Mouse (Mus musculus) kidney, embryonic 16.5 days (tissue): ENCODE measurements around the gene Tpcn2. TPM values are rescaled to one million over a fixed set of nuclear protein-coding genes. Genes with fewer than 3 reads are reported as not detected.

Experiments used
- ATAC-seq: fragments of 200-750 bp; cut with Nextera tagmentation; 2 replicates; pipeline ENCODE4 v1.8.0; 2017; ENCODE audit warnings: moderate TSS enrichment; ENCODE audit not compliant: low FRiP score, low TSS enrichment
- H3K27ac ChIP-seq: fragments of 300-500 bp; sonication (generic); 2 replicates; pipeline ENCODE4 v1.5.1; 2014; ENCODE audit warnings: low read length
- H3K27me3 ChIP-seq: fragments of 300-500 bp; sonication (generic); 2 replicates; pipeline ENCODE4 v1.6.1; 2014; ENCODE audit warnings: low read length, control low read depth, mixed read lengths; ENCODE audit not compliant: insufficient read depth
- H3K36me3 ChIP-seq: fragments of 300-500 bp; sonication (generic); 2 replicates; pipeline ENCODE4 v1.6.1; 2014; ENCODE audit warnings: low read length, control low read depth, mixed read lengths; ENCODE audit not compliant: insufficient read depth
- H3K4me1 ChIP-seq: fragments of 300-500 bp; sonication (generic); 2 replicates; pipeline ENCODE4 v1.6.1; 2014; ENCODE audit warnings: low read length, control low read depth, mixed read lengths; ENCODE audit not compliant: insufficient read depth
- H3K4me2 ChIP-seq: fragments of 300-500 bp; sonication (generic); replicated peaks from 2 replicates; pipeline ENCODE4 v1.6.1; 2014; ENCODE audit warnings: low read depth, low read length
- H3K4me3 ChIP-seq: fragments of 300-500 bp; sonication (generic); 2 replicates; pipeline ENCODE4 v1.5.1; 2014; ENCODE audit warnings: mild to moderate bottlenecking, low read length
- H3K9ac ChIP-seq: fragments of 300-500 bp; sonication (generic); replicated peaks from 2 replicates; pipeline ENCODE4 v1.6.1; 2014; ENCODE audit warnings: low read length
- H3K9me3 ChIP-seq: fragments of 300-500 bp; sonication (generic); 2 replicates; pipeline ENCODE4 v1.6.1; 2016; ENCODE audit warnings: low read length, control low read depth
- WGBS: fragments of 180-500 bp; shearing (Covaris S2); extraction: QIAGEN DNeasy Blood & Tissue Kit; methylation state at CpG from one replicate; pipeline ENCODE4 v1.1.7; 2014; 5-methylcytosine and 5-hydroxymethylcytosine counted together
- polyA plus RNA-seq: library from polyadenylated mRNA; unstranded; fragments of >200 nt; fragmentation: Nextera tagmentation; extraction: Ambion mirVana; gene quantifications from 2 replicates; pipeline ENCODE4 v1.2.1, GENCODE M21; 2015

The Tpcn2 gene
- polyA plus RNA-seq, 1 experiment from 2014 or later, result 12.2 TPM

DNA sequence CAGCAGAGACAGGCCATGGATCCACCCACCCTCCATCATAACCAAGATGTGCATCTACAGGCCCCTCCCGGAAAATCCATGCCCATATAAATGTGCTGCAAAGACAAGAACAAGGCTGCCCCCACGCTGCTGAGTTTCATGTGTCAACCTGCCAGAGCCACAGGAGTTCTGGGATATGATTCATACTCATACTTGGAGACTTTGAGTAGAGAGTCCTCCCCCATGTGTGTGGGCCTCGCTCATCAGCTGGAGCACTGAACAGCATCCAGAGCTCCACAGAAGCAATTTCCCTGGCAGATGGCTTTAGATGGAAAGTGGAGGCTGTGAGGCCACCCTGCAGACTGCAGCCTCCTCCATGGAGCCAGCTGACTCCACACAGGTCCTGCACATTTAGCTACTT is 86.8 kb downstream of the Tpcn2 start:
- WGBS, result 62% methylated on average over 3 of the region's 3 CpGs
- Histone ChIP-seq H3K36me3 (no peaks in the 10 kb centered on the region), H3K27me3 (no peaks in the 10 kb centered on the region), H3K9ac (no peak overlapping the region), H3K27ac (no peak overlapping the region), H3K4me1 (peaks cover 28% of the 10 kb centered on the region), H3K9me3 (no peaks in the 10 kb centered on the region), H3K4me2 (no peak overlapping the region), H3K4me3 (no peak overlapping the region)
- ATAC-seq, result no peak

- no peaks in the 10 kb centered on the region for H3K27me3 ChIP-seq
- 93% methylated on average over 6 of the region's 6 CpGs for WGBS
- no peak overlapping the region for H3K9ac ChIP-seq
- H3K4me1 ChIP-seq, result peaks cover 28% of the 10 kb centered on the region
- H3K9me3 ChIP-seq, result no peaks in the 10 kb centered on the region
- no peak for ATAC-seq
- no peaks in the 10 kb centered on the region for H3K36me3 ChIP-seq
- H3K27ac ChIP-seq, result no peak overlapping the region
- no peak overlapping the region for H3K4me3 ChIP-seq
- H3K4me2 ChIP-seq, result no peak overlapping the region
Measured at GRCm38 (mm10) chr7:145196340-145196739, 87.5 kb downstream of the Tpcn2 start.

DNA sequence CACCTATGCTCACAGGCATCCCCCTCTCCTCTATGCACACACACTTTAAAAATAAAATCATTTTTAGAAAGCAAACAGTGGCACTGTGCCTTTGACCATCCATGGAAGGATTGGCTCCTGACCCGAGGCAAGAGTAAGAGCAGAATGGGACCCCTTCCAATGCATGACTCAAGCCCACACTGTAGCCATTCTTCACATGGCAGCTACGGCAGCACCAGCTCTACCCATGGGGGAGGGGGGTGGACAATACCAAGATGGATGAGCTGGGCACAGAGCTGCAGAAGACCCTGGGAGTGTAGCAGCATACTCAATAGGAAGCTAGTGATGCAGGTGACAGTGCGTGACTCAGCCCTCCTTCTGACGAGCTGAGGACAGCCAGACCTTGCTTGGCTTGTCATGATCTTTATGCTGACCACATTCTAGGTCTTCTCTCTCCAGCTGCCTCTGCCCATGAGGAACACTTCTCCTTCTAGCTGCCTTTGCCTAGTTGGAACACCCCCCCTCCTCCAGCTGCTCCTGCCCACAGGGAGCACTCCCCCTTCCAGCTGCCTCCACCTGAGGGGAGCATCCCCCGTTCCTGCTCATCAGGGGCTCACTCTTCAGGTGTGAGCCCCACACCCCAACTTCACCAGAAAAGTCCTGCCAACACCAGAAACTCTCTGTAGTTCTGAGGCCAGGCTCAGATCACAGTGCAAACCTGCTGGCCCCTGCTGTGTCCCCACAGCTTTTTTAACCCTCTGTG is 88.5 kb downstream of the Tpcn2 start:
- no peaks in the 10 kb centered on the region for H3K9me3 ChIP-seq
- H3K36me3 ChIP-seq, result no peaks in the 10 kb centered on the region
- no peak overlapping the region for H3K4me2 ChIP-seq
- no peak for ATAC-seq
- H3K27ac ChIP-seq, result no peak overlapping the region
- no peak overlapping the region for H3K9ac ChIP-seq
- peaks cover 28% of the 10 kb centered on the region for H3K4me1 ChIP-seq
- H3K27me3 ChIP-seq, result no peaks in the 10 kb centered on the region
- 58% methylated on average over 5 of the region's 5 CpGs for WGBS
- H3K4me3 ChIP-seq, result no peak overlapping the region

- Histone ChIP-seq H3K4me1 (peaks cover 28% of the 10 kb centered on the region), H3K9ac (peak overlapping the region; percentile 31; the same call in 1 of the 2 replicates), H3K27ac (peak overlapping the region; percentile 20; the same call in 1 of the 2 replicates), H3K36me3 (no peaks in the 10 kb centered on the region), H3K4me3 (no peak overlapping the region), H3K27me3 (no peaks in the 10 kb centered on the region), H3K9me3 (no peaks in the 10 kb centered on the region), H3K4me2 (no peak overlapping the region)
- ATAC-seq, result peak; percentile 17; the same call in 1 of the 2 replicates
- 56% methylated on average over 3 of the region's 3 CpGs for WGBS
Measured at GRCm38 (mm10) chr7:145194455-145195161, 89.2 kb downstream of the Tpcn2 start.

DNA sequence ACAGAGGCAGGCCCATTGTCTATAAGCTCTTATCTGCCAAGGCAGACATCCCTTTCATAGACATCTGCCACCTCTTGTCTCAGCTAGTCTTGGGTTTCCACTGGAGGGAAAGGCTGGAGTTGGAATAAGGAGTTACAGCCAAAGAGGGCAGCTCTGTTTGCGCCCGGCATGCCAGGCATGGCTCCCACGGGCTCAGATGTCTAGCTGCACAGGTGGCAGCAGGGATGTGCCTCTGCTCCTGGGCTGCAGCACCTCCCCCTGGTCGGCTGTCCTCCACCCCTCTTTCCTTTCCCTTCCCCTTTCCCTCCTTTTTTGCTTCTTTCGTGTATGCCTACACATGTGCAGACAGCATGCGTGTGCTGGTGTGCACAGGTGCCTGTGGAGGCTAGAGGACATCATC is 91.0 kb downstream of the Tpcn2 start:
- 60% methylated on average over 6 of the region's 6 CpGs for WGBS
- no peak overlapping the region for H3K4me3 ChIP-seq
- ATAC-seq, result peak; percentile 35; the same call in 1 of the 2 replicates

GRCm38 (mm10) chr7:145190520-145190919 is 93.3 kb downstream of the Tpcn2 start:
- Histone ChIP-seq H3K9ac (no peak overlapping the region), H3K27ac (no peak overlapping the region), H3K27me3 (no peaks in the 10 kb centered on the region), H3K4me2 (no peak overlapping the region), H3K36me3 (no peaks in the 10 kb centered on the region), H3K4me1 (peaks cover 18% of the 10 kb centered on the region), H3K9me3 (no peaks in the 10 kb centered on the region), H3K4me3 (no peak overlapping the region)
- ATAC-seq, result no peak

More for the DNA sequence above, 91.0 kb downstream of the Tpcn2 start:
- Histone ChIP-seq H3K36me3 (no peaks in the 10 kb centered on the region), H3K4me2 (no peak overlapping the region), H3K4me1 (peaks cover 20% of the 10 kb centered on the region), H3K27ac (no peak overlapping the region), H3K9me3 (no peaks in the 10 kb centered on the region), H3K9ac (no peak overlapping the region), H3K27me3 (no peaks in the 10 kb centered on the region)

DNA sequence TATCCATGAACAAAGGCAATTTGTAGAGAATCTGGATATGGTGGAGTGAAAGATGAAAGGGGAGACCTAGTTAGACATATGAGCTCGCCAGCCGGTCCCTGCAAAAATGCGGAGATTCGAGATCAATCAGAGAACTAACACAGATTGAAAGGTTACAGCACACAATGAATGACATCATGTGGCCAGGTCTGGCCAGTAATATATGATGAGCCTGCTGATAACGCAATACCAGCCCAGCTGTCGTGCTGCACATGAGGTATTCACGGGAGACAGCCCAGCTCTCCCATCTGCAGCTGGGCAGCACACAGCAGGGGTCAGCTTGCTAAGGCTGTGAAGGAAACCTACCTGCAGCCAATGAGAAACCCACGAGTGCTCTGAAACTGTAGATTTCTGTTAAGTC is 94.5 kb downstream of the Tpcn2 start:
- H3K4me3 ChIP-seq, result no peak overlapping the region
- H3K36me3 ChIP-seq, result no peaks in the 10 kb centered on the region
- H3K9me3 ChIP-seq, result no peaks in the 10 kb centered on the region
- peaks cover 7% of the 10 kb centered on the region for H3K4me1 ChIP-seq
- no peak overlapping the region for H3K4me2 ChIP-seq
- WGBS, result 54% methylated on average over 8 of the region's 8 CpGs
- no peak for ATAC-seq
- H3K27ac ChIP-seq, result no peak overlapping the region
- no peak overlapping the region for H3K9ac ChIP-seq
- no peaks in the 10 kb centered on the region for H3K27me3 ChIP-seq

GRCm38 (mm10) chr7:145187802-145188201 is 96.0 kb downstream of the Tpcn2 start:
- Histone ChIP-seq H3K4me2 (no peak overlapping the region), H3K9me3 (no peaks in the 10 kb centered on the region), H3K4me1 (no peaks in the 10 kb centered on the region), H3K9ac (no peak overlapping the region), H3K27ac (no peak overlapping the region), H3K36me3 (no peaks in the 10 kb centered on the region), H3K27me3 (no peaks in the 10 kb centered on the region), H3K4me3 (no peak overlapping the region)
- ATAC-seq, result no peak
- WGBS, result 91% methylated on average over 3 of the region's 3 CpGs

DNA sequence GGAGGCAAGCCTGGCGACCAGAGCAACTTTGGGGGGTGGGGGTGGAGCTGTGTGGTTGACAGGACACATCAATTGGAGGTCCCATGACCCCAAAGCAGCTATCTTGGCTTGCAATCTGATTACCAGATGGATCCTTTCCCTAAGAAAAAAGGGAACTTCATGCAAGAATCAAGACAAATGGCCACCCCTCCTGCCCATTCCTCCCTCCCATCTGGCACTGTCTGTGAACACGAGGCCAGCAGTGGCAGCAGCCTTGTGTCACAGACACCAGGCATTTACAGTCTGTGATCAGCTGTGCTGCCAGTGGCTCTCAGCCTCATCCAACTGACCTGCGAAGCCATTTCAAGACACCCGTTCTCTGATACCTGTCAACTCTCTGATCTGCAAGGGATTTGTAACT is 101.4 kb downstream of the Tpcn2 start:
- no peaks in the 10 kb centered on the region for H3K9me3 ChIP-seq
- no peak overlapping the region for H3K9ac ChIP-seq
- ATAC-seq, result no peak
- no peak overlapping the region for H3K27ac ChIP-seq
- no peak overlapping the region for H3K4me2 ChIP-seq
- no peaks in the 10 kb centered on the region for H3K27me3 ChIP-seq
- no peaks in the 10 kb centered on the region for H3K4me1 ChIP-seq
- H3K36me3 ChIP-seq, result no peaks in the 10 kb centered on the region
- 46% methylated on average over 4 of the region's 4 CpGs for WGBS
- H3K4me3 ChIP-seq, result no peak overlapping the region

GRCm38 (mm10) chr7:145181376-145182034 is 102.3 kb downstream of the Tpcn2 start:
- no peak overlapping the region for H3K4me2 ChIP-seq
- ATAC-seq, result no peak
- no peaks in the 10 kb centered on the region for H3K36me3 ChIP-seq
- H3K9me3 ChIP-seq, result no peaks in the 10 kb centered on the region
- no peak overlapping the region for H3K27ac ChIP-seq
- H3K9ac ChIP-seq, result no peak overlapping the region
- WGBS, result 55% methylated on average over 11 of the region's 11 CpGs
- H3K27me3 ChIP-seq, result no peaks in the 10 kb centered on the region
- no peaks in the 10 kb centered on the region for H3K4me1 ChIP-seq
- no peak overlapping the region for H3K4me3 ChIP-seq
